Mouse (Mus musculus) liver, adult (tissue): ENCODE data around the gene Fam151a.

Source experiments
- GATA4 ChIP-seq: IDR thresholded peaks from 2 replicates; pipeline ENCODE4 v1.6.1; 2014; ENCODE audit warnings: mild to moderate bottlenecking, low read length; ENCODE audit not compliant: insufficient replicate concordance

Gene Fam151a

DNA sequence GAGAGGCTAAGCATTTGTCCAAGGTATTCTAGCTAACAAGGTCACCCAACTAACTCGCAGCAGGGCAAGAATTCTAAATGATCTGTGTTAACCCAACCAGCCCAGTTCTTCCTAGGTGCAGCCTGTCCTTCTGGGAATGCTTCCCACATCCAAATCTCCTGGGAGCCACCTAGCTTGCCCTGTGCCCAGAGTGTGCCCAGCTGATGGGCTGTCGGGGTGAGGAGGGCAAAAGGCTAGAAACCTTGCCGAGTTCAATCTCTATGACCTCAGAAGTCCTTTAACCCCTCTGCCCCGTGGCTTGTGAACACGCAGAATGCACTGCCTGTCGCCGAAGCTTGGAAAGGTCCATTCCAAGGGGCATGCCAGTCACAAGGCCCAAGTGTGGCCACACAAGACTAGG is 30.5 kb downstream of the Fam151a start:
- peak; percentile 47; the same call in 1 of the 2 replicates for TF ChIP-seq GATA4

DNA sequence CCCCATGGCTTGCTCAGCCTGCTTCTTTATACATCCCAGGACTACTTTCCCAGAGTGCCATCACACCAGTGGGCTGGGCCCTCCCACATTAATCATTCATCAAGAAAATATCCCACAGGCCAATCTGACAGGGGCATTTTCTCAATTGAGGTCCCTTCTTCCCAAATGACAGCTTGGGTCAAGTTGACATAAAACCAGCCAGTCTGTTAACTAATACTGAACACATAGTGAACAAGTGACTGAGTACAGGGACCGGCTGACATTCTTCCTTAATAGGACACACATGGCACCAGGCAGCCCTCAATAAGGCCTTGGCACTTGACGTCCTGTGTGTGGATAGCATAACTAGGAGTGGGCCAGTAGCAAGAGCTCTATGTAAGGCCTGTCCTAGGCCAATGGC is 35.6 kb downstream of the Fam151a start:
- TF ChIP-seq GATA4 = no peak

DNA sequence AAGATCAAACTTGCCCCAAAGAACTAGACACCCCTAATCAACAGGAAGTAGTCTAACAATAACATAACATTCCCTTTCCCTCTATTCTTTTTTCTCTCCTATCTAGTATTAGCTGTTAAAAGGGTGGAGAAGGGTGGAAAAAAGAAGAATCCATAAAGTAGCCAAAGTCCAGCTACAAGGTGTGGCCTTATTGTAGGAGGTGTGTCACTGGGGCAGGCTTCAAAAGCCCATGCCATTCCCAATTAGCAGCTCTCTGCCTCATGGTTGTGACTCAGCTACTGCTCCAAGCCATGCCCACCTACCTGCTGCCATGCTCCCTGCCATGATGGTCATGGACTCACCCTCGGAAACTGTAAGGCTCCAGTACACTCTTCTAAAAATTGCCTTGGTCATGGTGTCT is 38.9 kb downstream of the Fam151a start:
- TF ChIP-seq GATA4 = no peak

DNA sequence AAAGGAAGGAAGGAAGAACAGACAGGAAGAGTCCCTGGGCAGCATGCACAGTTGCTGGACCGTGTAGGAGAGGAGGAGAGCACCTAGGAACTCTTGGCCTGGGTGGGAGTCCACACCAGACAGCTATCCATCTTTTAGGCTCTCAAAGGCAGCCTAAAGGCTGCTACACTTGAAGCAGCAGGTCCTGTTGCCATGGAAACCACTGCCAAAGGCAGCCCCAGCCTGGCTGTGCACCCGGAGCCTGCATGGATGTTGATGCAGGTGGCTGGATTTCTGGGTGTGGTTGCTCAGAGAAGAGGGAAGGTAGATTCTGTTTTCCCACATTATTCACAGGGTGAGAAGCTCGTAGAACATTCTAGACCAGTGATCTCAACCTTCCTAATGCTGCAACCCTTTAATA is 43.3 kb downstream of the Fam151a start:
- TF ChIP-seq GATA4 = no peak

DNA sequence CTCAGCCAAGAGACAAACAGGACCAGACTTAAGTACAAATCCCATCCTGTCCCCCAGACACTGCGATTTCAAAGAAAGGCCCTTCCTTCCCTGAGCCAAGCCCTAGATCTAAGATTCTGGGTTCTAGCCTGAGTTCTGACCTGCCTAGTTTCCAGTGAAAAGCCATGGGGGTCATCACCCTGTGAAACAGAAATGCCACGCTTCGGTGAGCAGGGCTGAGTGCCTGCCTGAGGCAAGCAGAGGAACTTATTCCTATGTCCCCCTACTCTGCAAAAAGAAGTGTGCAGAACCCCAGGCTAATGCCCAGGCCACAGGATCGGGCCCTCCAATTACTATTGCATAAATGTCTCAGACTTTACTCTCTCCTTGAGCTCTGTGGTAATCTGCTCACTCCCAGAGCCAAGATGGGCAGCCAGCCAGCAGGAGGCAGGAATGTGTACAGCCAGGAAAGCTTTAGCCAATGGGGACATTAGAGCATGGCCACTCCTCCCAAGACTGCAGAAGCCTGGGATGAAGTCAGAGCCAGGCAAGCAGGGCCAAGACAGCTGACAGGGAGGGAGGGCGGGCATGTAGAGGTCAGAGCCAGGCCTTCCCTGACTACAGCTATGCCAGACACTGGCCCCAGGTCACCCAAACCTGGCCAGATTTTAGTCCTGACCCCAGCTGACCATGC is 44.6 kb downstream of the Fam151a start:
- TF ChIP-seq GATA4 = no peak

DNA sequence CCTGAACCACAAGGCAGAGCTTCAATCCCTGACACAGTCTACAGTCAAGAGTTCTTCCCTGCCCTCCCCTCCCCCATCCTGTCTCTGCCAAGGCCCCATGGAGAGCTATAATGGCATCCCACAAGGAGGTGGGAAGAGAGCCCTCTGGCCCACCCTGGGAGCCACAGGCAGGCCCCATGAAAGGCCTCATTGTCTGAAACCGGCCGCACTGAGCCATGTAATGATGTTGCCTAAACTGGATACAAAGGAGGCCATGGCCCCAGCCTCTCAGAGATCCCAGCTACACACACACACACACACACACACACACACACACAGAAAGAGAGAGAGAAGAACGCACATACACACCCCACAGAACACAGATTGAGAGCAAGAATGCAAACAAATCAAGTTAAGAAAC is 46.4 kb downstream of the Fam151a start:
- TF ChIP-seq GATA4 = no peak

DNA sequence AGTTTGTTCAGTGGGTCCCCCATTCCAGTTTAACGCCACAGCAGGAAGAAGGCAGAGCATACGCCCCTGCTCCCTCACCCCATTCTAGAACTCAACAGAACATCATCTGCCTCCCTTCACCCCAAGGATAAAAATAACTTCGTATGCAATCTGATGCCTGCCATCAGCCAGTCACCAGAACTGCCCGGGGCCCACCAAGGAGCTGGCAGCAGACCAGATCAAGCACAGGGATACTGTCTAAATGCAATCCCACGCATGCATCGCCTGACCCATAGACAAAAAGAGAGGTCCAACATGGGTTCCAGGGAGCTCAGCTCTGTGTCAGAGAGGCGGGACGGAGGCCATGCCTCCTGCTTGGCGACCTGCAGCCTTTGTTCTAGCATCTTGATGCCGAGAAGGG is 49.4 kb downstream of the Fam151a start:
- TF ChIP-seq GATA4 = no peak

DNA sequence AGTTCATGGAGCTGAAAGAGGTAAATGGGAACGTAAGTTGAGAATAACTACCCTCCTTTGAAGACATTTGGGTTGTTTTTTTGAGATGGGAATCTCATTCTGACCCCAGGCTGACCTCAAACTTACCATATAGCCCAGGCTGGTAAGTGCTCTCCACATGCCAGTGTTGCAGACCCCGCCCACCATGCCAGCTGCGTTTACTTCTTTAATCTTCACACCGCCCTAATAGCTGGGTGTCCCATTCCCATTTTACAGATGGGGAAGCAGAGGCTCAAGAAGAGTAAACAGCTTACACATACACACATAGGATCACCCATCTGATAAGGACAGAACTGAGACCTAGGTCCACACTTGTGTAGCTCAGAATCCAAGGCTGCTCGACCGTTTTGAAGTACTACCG is 51.1 kb downstream of the Fam151a start:
- no peak for TF ChIP-seq GATA4

DNA sequence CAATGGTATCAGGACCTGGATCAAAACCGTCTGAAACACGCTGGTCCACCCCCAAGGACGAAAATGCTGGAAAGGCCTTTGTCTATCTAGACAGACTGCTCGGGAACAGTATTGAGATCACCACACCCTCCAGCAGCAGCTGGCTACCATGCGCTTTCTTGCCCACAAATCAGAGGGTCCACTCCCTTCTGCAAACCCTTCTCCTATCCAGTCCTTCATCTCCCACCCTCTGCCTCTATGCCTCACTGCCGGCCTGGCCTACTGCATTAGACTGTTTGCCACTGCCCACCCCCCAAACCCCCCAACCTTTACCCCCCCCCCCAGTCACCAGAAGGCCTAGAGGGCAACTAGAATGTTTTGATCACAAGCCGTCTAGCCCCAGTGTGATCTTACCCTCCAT is 51.7 kb downstream of the Fam151a start:
- no peak for TF ChIP-seq GATA4

DNA sequence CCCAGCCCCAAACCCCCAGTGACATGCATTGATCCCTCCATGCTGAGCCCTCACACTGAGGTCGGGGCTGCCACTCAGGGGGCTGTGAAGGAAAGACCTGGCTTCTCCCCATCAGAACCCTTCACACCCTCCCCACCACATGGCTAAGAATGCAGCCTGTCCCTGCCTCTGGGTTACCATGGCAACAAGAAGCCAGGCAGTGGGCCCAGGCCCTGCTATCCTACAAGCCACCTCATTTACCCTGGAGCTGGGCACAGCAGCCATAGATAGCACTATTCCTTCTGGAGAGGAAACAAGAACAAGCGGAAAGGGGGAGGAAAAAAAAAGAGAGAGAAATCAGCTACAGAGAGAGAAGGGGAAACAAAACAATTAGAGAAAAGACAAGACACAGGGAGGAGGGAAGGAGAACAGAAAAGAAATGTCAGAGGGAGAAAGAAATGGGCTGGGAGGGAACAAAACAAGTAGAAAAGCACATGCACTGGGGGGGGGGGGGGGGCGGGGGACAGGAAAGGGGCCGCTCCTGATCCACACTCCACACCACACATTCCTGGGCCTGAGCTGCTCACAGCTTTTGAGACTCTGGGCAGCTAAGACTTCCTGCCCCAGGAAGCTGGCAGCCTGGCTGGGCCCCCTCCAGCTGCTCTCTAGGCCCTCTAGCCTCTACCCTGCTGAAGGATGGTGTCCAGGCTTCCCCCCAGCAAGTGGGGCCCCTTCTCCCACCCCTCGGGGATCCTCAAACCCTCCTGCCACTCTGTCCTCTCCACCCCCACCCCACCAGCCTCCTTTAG is 52.3 kb downstream of the Fam151a start:
- no peak for TF ChIP-seq GATA4

DNA sequence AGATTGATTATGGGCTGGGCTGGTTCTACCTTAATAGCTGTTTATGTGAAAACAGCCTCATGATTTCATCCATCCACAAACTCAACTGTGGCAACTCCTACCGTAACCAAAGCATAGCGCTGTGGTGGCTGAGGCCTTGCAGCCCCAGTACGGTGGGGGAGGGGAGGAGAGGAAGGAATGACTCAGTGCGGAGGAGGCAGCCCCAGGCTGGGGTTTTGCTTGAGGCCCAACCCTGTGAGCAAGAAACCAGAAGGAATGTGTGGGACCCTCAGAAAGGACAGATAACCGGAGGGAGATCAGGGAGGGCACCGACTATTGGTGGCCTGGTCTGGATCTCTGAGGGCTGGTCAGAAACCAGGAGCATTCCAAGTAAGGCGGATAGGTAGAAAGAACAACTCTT is 54.1 kb downstream of the Fam151a start:
- no peak for TF ChIP-seq GATA4

DNA sequence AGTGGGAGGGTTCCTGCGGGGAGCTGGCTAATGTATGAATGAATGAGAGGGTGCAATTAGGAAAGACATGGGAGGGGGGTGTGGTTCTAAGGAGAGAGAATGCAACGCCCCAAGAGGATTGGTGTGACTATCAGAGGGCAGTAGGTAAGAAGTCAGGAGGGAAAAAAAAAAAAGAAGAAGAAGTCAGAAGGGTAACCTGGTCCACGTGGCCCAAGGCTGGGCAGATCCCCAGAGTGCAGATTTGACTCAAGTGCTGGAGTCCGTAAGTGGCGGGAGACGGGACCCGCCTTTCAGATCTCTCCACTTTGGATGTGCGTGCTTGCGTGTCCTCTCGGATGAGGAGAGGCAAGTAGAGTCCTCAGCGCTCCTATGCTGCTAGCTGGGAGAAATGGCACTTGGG is 54.9 kb downstream of the Fam151a start:
- no peak for TF ChIP-seq GATA4

DNA sequence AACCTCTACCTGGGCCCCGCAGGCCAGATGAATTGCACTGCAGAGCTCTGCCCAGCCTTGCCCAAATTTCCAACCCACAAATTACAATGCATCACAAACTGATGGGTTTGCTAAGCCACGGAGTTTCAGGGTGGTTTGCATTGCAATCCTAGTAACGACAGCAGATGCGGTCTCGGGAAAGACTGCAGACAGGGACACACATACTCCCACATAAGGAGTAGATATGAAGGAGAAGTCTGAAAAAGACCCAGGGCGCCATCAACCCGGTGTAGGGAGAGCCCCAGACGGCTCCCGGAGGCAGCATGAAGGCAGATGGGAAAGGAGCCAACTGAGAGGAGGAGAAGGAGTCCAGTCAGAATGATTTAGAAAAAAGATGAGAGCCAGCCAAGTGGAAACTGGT is 56.0 kb downstream of the Fam151a start:
- TF ChIP-seq GATA4 = no peak

DNA sequence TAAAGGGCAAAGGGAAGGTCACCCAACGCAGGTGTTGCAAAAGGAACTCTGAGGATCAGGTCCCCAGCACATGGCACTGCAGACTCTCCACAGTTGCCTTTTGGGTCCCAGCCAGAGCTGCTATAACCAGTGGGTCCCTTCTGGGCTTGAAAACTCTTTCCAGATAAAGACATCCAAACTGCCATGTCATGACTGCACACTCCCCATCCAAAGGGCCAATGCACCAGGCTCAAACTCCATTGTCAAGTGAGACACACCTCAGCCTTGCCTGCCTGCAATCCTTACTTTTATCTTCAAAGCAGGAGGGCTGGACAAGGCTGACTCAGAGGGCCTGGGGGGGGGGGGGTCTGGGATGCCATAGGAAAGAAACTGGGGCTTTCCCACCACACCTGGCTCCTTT is 57.2 kb downstream of the Fam151a start:
- no peak for TF ChIP-seq GATA4

DNA sequence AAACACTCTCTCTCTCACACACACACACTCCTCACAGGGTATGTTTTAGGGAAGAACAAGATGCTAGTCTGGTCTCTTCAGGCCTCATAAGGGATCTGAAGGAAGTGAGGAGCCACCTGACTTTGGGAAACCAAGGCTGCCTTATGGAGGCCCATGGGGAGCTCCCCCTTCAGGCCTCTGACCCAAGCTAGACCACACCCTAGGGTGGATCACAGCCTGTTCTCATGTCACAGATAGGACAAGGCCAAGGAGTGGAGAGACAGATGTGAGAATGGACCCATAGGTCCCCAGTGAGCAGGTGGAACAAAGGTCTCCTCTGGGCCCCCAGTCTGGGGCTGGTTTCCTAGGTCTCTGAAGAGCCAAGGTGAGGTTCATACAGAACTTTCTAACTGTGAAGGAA is 58.6 kb downstream of the Fam151a start:
- TF ChIP-seq GATA4 = no peak

DNA sequence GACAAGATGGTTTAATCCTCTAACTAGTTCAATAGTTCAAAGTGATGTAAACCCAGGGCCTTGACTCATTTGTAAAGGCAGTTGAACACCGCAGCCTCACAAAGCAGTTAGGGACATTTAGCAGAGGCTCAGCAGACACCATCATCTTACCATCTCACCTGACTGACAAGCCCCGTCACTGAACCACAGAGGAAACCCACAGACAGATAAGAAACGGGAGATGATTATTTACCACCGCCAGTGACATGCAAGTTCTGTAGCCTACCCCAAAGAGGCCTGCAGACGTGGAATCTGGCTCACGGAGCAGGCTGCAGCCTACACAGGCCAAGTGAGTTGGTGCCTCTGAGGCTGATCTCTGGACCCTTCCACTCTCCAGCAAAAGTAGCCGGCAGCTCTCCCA is 60.6 kb downstream of the Fam151a start:
- no peak for TF ChIP-seq GATA4

DNA sequence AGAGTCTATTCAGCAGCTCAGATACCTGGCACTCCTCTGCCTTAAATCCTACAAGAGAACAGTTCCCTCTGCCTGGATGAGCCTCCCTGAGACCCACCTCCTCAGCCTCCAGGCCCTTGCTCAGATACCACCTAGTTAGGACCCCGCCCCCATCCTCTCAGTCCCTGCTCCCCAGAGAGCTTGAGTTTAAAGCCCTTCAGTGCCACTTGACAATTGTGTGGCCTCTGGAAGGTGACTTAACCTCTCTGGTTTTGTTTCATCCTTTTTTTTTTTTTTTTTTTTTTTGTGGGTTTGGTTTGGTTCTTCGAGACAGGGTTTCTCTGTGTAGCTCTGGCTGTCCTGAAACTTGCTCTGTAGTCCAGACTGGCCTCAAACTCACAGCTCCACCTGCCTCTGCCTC is 61.6 kb downstream of the Fam151a start:
- no peak for TF ChIP-seq GATA4
